25 mouse cellular contexts compared by ENCODE assay signal in genomic region chr8:89672631-89673030, GRCm38 (mm10).
DNase-seq lines count a peak whose midpoint lies in the region; ATAC-seq and TF ChIP-seq lines count a peak whose summit lies in the region.
"Had no signal": no experiment of that assay in that cellular context is flagged by ENCODE, and none has a peak within 500 bp of the region (broad histone marks: within the 10 kb centered on the region; RNA-seq: fewer than 3 reads in every experiment).

No protein-coding gene starts in this region.

- H3K36me3 ChIP-seq in forebrain, postnatal 0 days (ENCODE audit: insufficient read depth): no peaks in the 10 kb centered on the region
- H3K36me3 ChIP-seq in forebrain, embryonic 16.5 days (ENCODE audit: control insufficient read depth, insufficient read depth): no peaks in the 10 kb centered on the region
- H3K36me3 ChIP-seq: embryonic facial prominence, embryonic 13.5 days; embryonic facial prominence, embryonic 15.5 days; forebrain, embryonic 10.5 days; forebrain, embryonic 12.5 days; G1E had no signal

- ATAC-seq in forebrain, postnatal 0 days: no peak
- no peak for ATAC-seq in forebrain, embryonic 16.5 days
- ATAC-seq: activated CD4-positive, CD25-positive, alpha-beta regulatory T cell, adult 4 months; CD4-positive, CD25-positive, alpha-beta regulatory T cell, adult 4 months; forebrain, embryonic 14.5 days; Patski had no signal

- 0 out of 2 replicates have a peak, but pooled peaks cover 3% of the 10 kb centered on the region for H3K4me1 ChIP-seq in forebrain, postnatal 0 days (ENCODE audit: insufficient read depth)
- H3K4me1 ChIP-seq in forebrain, embryonic 16.5 days (replicated peaks; ENCODE audit: control insufficient read depth, insufficient read depth, low read length): peaks cover 3% of the 10 kb centered on the region; the same call in 1 of the 2 replicates
- H3K4me1 ChIP-seq: embryonic facial prominence, embryonic 13.5 days; embryonic facial prominence, embryonic 15.5 days had no signal

- no peak for TF ChIP-seq CTCF in forebrain, postnatal 0 days (IDR thresholded peaks at IDR 0.05; ENCODE audit: low read depth)
- no peak for TF ChIP-seq CTCF in brain, embryonic 14.5 days (IDR thresholded peaks at IDR 0.05; ENCODE audit: borderline replicate concordance, extremely low read depth, insufficient read depth, insufficient read length)

- H3K27me3 ChIP-seq in forebrain, postnatal 0 days (ENCODE audit: insufficient read depth, low read length): no peaks in the 10 kb centered on the region
- H3K27me3 ChIP-seq in forebrain, embryonic 16.5 days (replicated peaks; ENCODE audit: control insufficient read depth, insufficient read depth, low read length): no peaks in the 10 kb centered on the region
- H3K27me3 ChIP-seq: CH12.LX had no signal

- H3K9ac ChIP-seq in forebrain, postnatal 0 days: no peak overlapping the region
- no peak overlapping the region for H3K9ac ChIP-seq in forebrain, embryonic 16.5 days (replicated peaks; ENCODE audit: low read depth, low read length)
- H3K9ac ChIP-seq: embryonic facial prominence, embryonic 13.5 days; embryonic facial prominence, embryonic 15.5 days; forebrain, embryonic 12.5 days had no signal

- no peak for TF ChIP-seq POLR2A in brain, embryonic 14.5 days (IDR thresholded peaks at IDR 0.05; ENCODE audit: borderline replicate concordance, extremely low read depth, insufficient read depth, insufficient read length, poor library complexity, severe bottlenecking)

- DNase-seq in cerebellum, postnatal 10 days: peak; percentile 63 to 66
- no peak for DNase-seq in cerebellum, postnatal 4 days (ENCODE audit: low spot score in 2 of 2)
- peak; percentile 32 for DNase-seq in forebrain, postnatal 0 days
- DNase-seq in brain, embryonic 14.5 days (ENCODE audit: low read depth): peak; percentile 18
- DNase-seq: adrenal gland, adult 8-10 months; adrenal gland, postnatal 14 days; adrenal gland, postnatal 36 days; B cell, adult 2 months; cerebellum, adult 11-12 months; cerebellum, adult 2 months; cerebellum, adult 9-10 months; cerebellum, postnatal 25 days; embryo, embryonic 11 days had no signal

- 48% methylated on average over 5 of the region's 5 CpGs for WGBS in forebrain, postnatal 0 days
- 53% methylated on average over 5 of the region's 5 CpGs for WGBS in forebrain, embryonic 16.5 days

- no peak overlapping the region for H3K4me3 ChIP-seq in forebrain, postnatal 0 days (ENCODE audit: low read depth, low read length)
- H3K4me3 ChIP-seq in forebrain, embryonic 16.5 days (replicated peaks; ENCODE audit: low read length): no peak overlapping the region
- H3K4me3 ChIP-seq: embryonic facial prominence, embryonic 13.5 days; embryonic facial prominence, embryonic 15.5 days; erythroblast, embryonic 14.5 days; forebrain, embryonic 10.5 days; forebrain, embryonic 12.5 days had no signal

- H3K4me2 ChIP-seq in forebrain, postnatal 0 days (ENCODE audit: low read depth): no peak overlapping the region
- H3K4me2 ChIP-seq in forebrain, embryonic 16.5 days (ENCODE audit: low read length): no peak overlapping the region
- H3K4me2 ChIP-seq: embryonic facial prominence, embryonic 13.5 days; embryonic facial prominence, embryonic 15.5 days; forebrain, embryonic 12.5 days had no signal

- H3K27ac ChIP-seq in forebrain, postnatal 0 days (ENCODE audit: low read depth, low read length): no peak overlapping the region
- no peak overlapping the region for H3K27ac ChIP-seq in forebrain, embryonic 16.5 days (ENCODE audit: low read length)
- H3K27ac ChIP-seq: embryonic facial prominence, embryonic 13.5 days; embryonic facial prominence, embryonic 15.5 days; forebrain, embryonic 10.5 days; forebrain, embryonic 12.5 days had no signal

- H3K9me3 ChIP-seq in forebrain, postnatal 0 days (ENCODE audit: low read length): no peaks in the 10 kb centered on the region
- no peaks in the 10 kb centered on the region for H3K9me3 ChIP-seq in forebrain, embryonic 16.5 days (ENCODE audit: control insufficient read depth, low read length)
- H3K9me3 ChIP-seq: embryonic facial prominence, embryonic 13.5 days; embryonic facial prominence, embryonic 15.5 days; forebrain, embryonic 10.5 days; forebrain, embryonic 12.5 days had no signal

Comparison
In these comparisons a context has a peak if more than half of its experiments do, and no peak if none do; other contexts are left out.
1. DNase-seq: peak in cerebellum, postnatal 10 days (2 of 2), forebrain, postnatal 0 days (single experiment) and brain, embryonic 14.5 days (single experiment); none in cerebellum, postnatal 4 days (0 of 2).